Mouse (Mus musculus): ENCODE data around the gene Hrc. TPM values are rescaled to one million over a fixed set of nuclear protein-coding genes. Genes with fewer than 3 reads are reported as not detected.

Gene Hrc
- polyA plus RNA-seq, 1 experiment from 2014 or later: 0.60 TPM

DNA sequence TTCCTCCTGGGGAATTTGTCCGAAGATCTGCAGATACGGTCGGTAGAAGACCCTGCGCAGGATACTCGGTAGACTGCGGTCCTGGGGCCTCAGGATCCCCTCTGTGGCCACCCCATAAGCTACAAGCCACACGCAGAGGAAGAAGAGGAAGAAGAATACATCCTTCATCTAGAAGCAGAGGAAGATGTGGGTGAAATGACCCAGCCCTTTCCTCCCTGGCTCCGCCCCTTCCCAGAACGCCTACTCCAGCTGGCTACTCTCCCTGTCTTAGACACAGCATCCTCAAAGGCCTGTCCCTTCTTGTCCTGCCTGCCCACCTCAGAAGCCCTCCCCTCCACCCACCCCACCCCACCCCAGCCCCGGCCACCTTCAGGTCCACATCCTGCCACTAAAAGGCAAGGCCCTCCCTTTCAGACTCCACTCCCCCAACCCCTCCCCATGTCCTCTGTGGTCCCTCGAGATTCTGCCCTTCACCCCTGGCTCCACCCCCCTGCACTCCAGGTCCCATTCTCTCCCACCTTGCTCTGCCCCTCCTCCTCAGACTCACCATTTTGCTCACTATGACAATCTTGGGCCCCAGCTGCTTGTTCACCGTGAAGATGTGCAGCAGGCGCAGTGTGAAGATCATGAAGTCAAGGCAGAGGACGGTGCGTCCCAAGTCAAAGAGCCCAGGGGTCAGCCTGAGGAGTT, 26.4 kb upstream of the Hrc start:
- 27% methylated on average over 15 of the region's 15 CpGs for WGBS (ENCODE audit: insufficient replicate concordance)
- H3K9ac ChIP-seq (ENCODE audit: low read depth, low read length): no peak overlapping the region
- H3K27me3 ChIP-seq (ENCODE audit: control insufficient read depth, insufficient read depth, low read depth, low read length): no peaks in the 10 kb centered on the region
- H3K4me1 ChIP-seq (ENCODE audit: control insufficient read depth, low read depth, low read length): no peaks in the 10 kb centered on the region; the same call in 1 of the 2 replicates
- H3K4me2 ChIP-seq (ENCODE audit: low read depth, low read length): no peak overlapping the region
- no peak overlapping the region for H3K27ac ChIP-seq (ENCODE audit: low read length)
- no peaks in the 10 kb centered on the region for H3K36me3 ChIP-seq (ENCODE audit: control insufficient read depth, insufficient read depth)
- no peak overlapping the region for H3K4me3 ChIP-seq (ENCODE audit: low read depth, low read length)
- no peaks in the 10 kb centered on the region for H3K9me3 ChIP-seq (replicated peaks; ENCODE audit: control insufficient read depth, low read length)
- no peak for ATAC-seq (ENCODE audit: low read depth)

DNA sequence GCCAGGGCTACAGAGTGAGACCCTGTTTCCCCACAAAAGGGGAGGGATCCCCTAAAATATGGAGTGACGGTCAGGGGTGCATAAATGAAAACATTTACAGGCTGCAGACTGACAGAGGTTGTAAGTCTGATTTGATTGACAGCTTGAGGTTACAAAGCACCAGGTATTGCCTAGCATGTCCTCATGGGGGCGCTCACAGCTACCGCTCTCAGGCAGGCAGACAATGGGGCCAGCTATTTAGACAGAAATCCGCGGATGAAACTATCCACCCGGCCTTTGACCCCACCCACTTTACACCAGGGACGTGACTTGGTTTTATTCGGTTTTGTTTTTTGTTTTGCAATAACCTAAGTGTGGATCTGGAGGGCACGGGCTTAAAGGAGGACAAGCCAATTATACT, 25.6 kb upstream of the Hrc start:
- no peak overlapping the region for H3K27ac ChIP-seq (ENCODE audit: low read length)
- no peak overlapping the region for H3K4me3 ChIP-seq (ENCODE audit: low read depth, low read length)
- no peaks in the 10 kb centered on the region; the same call in 1 of the 2 replicates for H3K4me1 ChIP-seq (ENCODE audit: control insufficient read depth, low read depth, low read length)
- no peaks in the 10 kb centered on the region for H3K27me3 ChIP-seq (ENCODE audit: control insufficient read depth, insufficient read depth, low read depth, low read length)
- no peaks in the 10 kb centered on the region for H3K9me3 ChIP-seq (replicated peaks; ENCODE audit: control insufficient read depth, low read length)
- no peak overlapping the region for H3K9ac ChIP-seq (ENCODE audit: low read depth, low read length)
- ATAC-seq (ENCODE audit: low read depth): no peak
- H3K4me2 ChIP-seq (ENCODE audit: low read depth, low read length): no peak overlapping the region
- WGBS (ENCODE audit: insufficient replicate concordance): 9% methylated on average over 9 of the region's 9 CpGs
- no peaks in the 10 kb centered on the region for H3K36me3 ChIP-seq (ENCODE audit: control insufficient read depth, insufficient read depth)

DNA sequence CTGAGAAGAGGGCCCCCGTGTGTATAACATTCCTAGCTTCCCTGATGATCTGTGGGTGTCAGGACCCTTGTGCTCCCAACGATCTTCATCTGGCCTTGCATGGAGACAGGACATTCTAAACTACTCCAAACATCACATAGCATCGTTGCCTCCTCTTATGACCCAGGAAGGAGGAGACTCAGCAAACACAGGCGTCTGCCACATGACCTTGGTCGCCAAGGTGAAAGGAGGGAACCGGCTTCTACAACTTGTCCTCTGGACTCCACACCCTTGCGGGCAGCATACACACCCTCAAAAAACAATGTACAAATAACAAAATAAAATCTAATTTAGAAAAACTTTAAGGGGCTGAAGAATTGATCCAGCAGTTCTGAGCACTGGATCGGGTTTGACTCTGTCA, 23.1 kb upstream of the Hrc start:
- Histone ChIP-seq H3K4me2 (ENCODE audit: low read depth, low read length) (no peak overlapping the region), H3K36me3 (ENCODE audit: control insufficient read depth, insufficient read depth) (no peaks in the 10 kb centered on the region), H3K9ac (ENCODE audit: low read depth, low read length) (no peak overlapping the region), H3K9me3 (replicated peaks; ENCODE audit: control insufficient read depth, low read length) (no peaks in the 10 kb centered on the region), H3K4me3 (ENCODE audit: low read depth, low read length) (no peak overlapping the region), H3K27me3 (ENCODE audit: control insufficient read depth, insufficient read depth, low read depth, low read length) (no peaks in the 10 kb centered on the region), H3K4me1 (ENCODE audit: control insufficient read depth, low read depth, low read length) (no peaks in the 10 kb centered on the region), H3K27ac (ENCODE audit: low read length) (no peak overlapping the region)
- no peak for ATAC-seq (ENCODE audit: low read depth)
- 48% methylated on average over 8 of the region's 8 CpGs for WGBS (ENCODE audit: insufficient replicate concordance)

DNA sequence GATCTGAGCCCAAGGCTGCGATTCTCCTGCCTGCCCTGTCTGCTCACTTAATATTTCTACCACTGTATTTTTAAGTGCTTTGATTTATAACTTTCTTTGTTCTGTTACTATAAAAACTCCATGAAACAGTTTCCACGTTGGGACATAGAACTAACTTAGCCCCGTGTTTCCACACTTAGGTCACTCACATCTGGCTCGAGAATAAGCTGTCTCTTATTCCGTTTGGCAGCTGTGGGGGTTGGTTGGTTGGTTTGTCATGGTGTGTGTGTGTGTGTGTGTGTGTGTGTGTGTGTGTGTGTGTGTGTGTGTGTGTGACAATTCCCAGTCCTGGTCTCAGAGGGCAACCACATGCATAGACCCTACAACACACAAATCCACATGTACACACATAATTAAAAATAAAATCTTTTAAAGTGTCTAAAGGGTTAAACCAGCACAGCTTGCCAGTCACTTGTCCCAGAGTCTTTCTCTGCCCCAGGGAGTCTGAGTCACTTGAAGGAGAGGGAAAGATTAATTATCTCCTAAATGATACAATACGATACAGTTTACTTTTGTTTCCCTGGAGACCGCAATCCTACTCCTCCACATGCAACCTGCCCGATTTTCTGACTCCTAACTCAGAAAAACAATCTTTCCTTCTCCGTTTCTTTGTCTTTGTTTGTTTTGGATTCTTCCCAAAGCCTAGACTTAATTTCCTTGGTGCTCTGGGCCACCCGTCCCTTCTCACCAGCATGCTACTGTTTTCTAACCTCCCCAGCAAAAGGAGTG, 22.2 kb upstream of the Hrc start:
- Histone ChIP-seq H3K27ac (ENCODE audit: low read length) (no peak overlapping the region), H3K9ac (ENCODE audit: low read depth, low read length) (no peak overlapping the region), H3K4me1 (ENCODE audit: control insufficient read depth, low read depth, low read length) (no peaks in the 10 kb centered on the region), H3K4me3 (ENCODE audit: low read depth, low read length) (no peak overlapping the region), H3K27me3 (ENCODE audit: control insufficient read depth, insufficient read depth, low read depth, low read length) (no peaks in the 10 kb centered on the region), H3K4me2 (ENCODE audit: low read depth, low read length) (no peak overlapping the region), H3K36me3 (ENCODE audit: control insufficient read depth, insufficient read depth) (no peaks in the 10 kb centered on the region), H3K9me3 (replicated peaks; ENCODE audit: control insufficient read depth, low read length) (no peaks in the 10 kb centered on the region)
- ATAC-seq (ENCODE audit: low read depth): no peak
- 47% methylated on average over 10 of the region's 10 CpGs for WGBS (ENCODE audit: insufficient replicate concordance)

DNA sequence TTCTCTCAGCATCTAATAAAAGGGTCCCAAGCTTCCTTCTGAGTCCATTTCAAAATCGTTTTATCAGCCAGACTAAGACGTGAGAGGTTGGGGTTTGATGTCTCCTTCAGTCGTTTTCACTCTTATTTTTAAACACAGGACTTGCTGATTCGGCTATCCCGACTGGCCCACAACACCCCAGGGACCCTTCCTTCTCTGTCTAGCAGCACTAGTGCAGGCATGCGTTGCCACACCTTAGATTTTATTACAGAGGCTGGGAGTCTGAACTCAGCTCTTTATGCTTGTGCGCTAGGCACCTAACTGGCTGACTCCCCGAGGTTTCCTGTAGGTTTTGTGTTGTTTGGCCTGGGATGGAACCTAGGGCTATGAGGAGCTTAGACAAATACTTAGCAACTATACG, 21.6 kb upstream of the Hrc start:
- H3K9ac ChIP-seq (ENCODE audit: low read depth, low read length): no peak overlapping the region
- H3K4me2 ChIP-seq (ENCODE audit: low read depth, low read length): no peak overlapping the region
- no peak overlapping the region for H3K4me3 ChIP-seq (ENCODE audit: low read depth, low read length)
- no peaks in the 10 kb centered on the region for H3K27me3 ChIP-seq (ENCODE audit: control insufficient read depth, insufficient read depth, low read depth, low read length)
- no peaks in the 10 kb centered on the region for H3K9me3 ChIP-seq (replicated peaks; ENCODE audit: control insufficient read depth, low read length)
- 43% methylated on average over 9 of the region's 9 CpGs for WGBS (ENCODE audit: insufficient replicate concordance)
- no peak for ATAC-seq (ENCODE audit: low read depth)
- no peaks in the 10 kb centered on the region for H3K36me3 ChIP-seq (ENCODE audit: control insufficient read depth, insufficient read depth)
- H3K27ac ChIP-seq (ENCODE audit: low read length): no peak overlapping the region
- H3K4me1 ChIP-seq (ENCODE audit: control insufficient read depth, low read depth, low read length): no peaks in the 10 kb centered on the region

DNA sequence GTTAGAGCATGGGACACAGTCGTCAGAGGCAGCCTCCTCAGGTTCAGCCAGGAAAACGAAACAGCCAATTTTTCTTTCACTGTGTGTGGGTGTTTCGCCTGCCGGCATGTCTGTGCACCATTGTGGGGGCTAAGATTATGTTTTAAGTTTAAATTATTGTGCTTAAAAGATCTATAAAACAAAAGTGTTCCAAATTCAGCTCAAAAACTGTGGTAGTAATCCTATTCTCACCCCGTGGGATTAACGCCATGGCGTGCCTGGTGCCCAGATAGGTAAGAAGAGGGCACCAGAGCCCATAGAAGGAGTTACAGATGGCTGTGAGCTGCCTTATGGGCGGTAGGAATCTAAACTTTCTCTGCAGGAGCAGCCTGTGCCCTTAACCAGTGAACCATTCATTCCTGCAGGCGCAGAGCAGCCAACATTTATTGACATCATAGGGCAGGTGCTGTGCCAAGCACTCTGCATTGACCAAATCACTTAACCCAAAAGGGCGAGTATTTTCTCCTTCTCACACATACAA, 19.8 kb upstream of the Hrc start:
- Histone ChIP-seq H3K4me2 (ENCODE audit: low read depth, low read length) (no peak overlapping the region), H3K27ac (ENCODE audit: low read length) (no peak overlapping the region), H3K4me1 (ENCODE audit: control insufficient read depth, low read depth, low read length) (no peaks in the 10 kb centered on the region), H3K36me3 (ENCODE audit: control insufficient read depth, insufficient read depth) (no peaks in the 10 kb centered on the region), H3K9me3 (replicated peaks; ENCODE audit: control insufficient read depth, low read length) (no peaks in the 10 kb centered on the region), H3K27me3 (ENCODE audit: control insufficient read depth, insufficient read depth, low read depth, low read length) (no peaks in the 10 kb centered on the region), H3K4me3 (ENCODE audit: low read depth, low read length) (no peak overlapping the region), H3K9ac (ENCODE audit: low read depth, low read length) (no peak overlapping the region)
- ATAC-seq (ENCODE audit: low read depth): no peak
- 68% methylated on average over 10 of the region's 10 CpGs for WGBS (ENCODE audit: insufficient replicate concordance)

DNA sequence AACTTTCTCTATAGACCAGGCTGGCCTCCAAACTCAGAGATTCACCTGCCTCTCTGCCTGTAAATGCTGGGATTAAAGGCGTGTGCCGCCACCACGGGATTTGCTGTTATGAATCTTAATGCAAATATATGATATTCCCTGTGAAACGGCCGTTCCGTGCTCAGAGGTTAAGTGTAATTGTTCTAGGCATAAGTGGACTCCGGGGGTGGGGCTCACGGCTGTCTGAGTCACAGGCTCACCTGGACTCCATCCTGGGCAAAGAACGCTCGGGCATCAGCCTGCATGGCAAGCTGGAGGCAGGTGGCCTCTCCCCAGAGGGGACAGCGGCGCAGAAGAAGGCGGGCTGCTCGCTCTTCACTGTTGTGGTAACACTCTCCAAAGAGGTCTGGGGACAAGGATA, 18.6 kb upstream of the Hrc start:
- H3K4me3 ChIP-seq (ENCODE audit: low read depth, low read length): no peak overlapping the region
- H3K4me2 ChIP-seq (ENCODE audit: low read depth, low read length): no peak overlapping the region
- H3K27me3 ChIP-seq (ENCODE audit: control insufficient read depth, insufficient read depth, low read depth, low read length): no peaks in the 10 kb centered on the region
- no peak overlapping the region for H3K27ac ChIP-seq (ENCODE audit: low read length)
- H3K9me3 ChIP-seq (replicated peaks; ENCODE audit: control insufficient read depth, low read length): no peaks in the 10 kb centered on the region
- whole genome bisulfite sequencing (ENCODE audit: insufficient replicate concordance): 78% methylated on average over 14 of the region's 14 CpGs
- H3K4me1 ChIP-seq (ENCODE audit: control insufficient read depth, low read depth, low read length): no peaks in the 10 kb centered on the region
- H3K36me3 ChIP-seq (ENCODE audit: control insufficient read depth, insufficient read depth): no peaks in the 10 kb centered on the region
- ATAC-seq (ENCODE audit: low read depth): no peak
- no peak overlapping the region for H3K9ac ChIP-seq (ENCODE audit: low read depth, low read length)

DNA sequence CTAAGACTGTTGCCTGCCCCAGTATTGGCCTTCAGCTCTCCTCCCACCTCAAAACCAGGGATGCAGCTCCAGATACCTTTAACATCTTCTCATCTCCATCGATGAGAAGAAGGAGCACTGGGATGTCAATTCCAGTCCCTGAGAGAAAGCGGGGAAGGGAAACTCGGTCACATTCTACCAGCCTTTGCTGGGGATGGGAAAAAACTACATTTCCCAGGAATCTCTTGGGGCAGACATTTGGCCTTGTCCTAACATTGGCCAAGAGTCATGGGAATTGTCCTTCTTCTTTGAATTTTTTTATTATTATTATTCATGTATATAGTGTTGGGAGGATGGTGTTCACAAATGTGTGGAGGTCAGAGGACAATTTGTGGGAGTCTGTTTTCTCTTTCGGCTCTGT, 12.8 kb upstream of the Hrc start:
- no peak overlapping the region for H3K9ac ChIP-seq (ENCODE audit: low read depth, low read length)
- H3K27ac ChIP-seq (ENCODE audit: low read length): no peak overlapping the region
- H3K27me3 ChIP-seq (ENCODE audit: control insufficient read depth, insufficient read depth, low read depth, low read length): no peaks in the 10 kb centered on the region
- no peak for ATAC-seq (ENCODE audit: low read depth)
- no peaks in the 10 kb centered on the region for H3K4me1 ChIP-seq (ENCODE audit: control insufficient read depth, low read depth, low read length)
- WGBS (ENCODE audit: insufficient replicate concordance): 81% methylated on average over 4 of the region's 4 CpGs
- no peaks in the 10 kb centered on the region; the same call in 1 of the 2 replicates for H3K9me3 ChIP-seq (replicated peaks; ENCODE audit: control insufficient read depth, low read length)
- H3K4me2 ChIP-seq (ENCODE audit: low read depth, low read length): no peak overlapping the region
- H3K4me3 ChIP-seq (ENCODE audit: low read depth, low read length): no peak overlapping the region
- H3K36me3 ChIP-seq (ENCODE audit: control insufficient read depth, insufficient read depth): no peaks in the 10 kb centered on the region

DNA sequence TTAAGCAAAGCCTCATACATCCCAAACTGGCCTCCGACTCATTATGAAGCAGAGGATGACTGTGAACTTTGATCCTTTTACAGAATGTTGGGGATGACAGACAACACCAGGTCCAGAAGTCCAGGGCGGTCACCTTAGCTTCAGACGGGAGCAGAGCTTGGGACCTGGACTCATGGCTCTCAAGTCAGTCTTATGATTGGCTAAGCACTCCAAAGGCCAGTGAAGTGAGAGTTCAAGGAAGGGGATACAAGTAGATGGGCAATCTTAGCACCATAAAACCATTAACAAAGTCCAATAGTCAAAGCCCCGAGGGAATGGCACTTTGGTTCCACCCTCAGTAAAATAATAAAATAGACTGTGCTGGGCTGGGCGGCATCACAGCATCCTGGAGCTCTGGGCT, 12.0 kb upstream of the Hrc start:
- Histone ChIP-seq H3K4me1 (ENCODE audit: control insufficient read depth, low read depth, low read length) (no peaks in the 10 kb centered on the region), H3K9ac (ENCODE audit: low read depth, low read length) (no peak overlapping the region), H3K27ac (ENCODE audit: low read length) (no peak overlapping the region), H3K9me3 (replicated peaks; ENCODE audit: control insufficient read depth, low read length) (no peaks in the 10 kb centered on the region; the same call in 1 of the 2 replicates), H3K36me3 (ENCODE audit: control insufficient read depth, insufficient read depth) (no peaks in the 10 kb centered on the region), H3K4me3 (ENCODE audit: low read depth, low read length) (no peak overlapping the region), H3K4me2 (ENCODE audit: low read depth, low read length) (no peak overlapping the region), H3K27me3 (ENCODE audit: control insufficient read depth, insufficient read depth, low read depth, low read length) (no peaks in the 10 kb centered on the region)
- ATAC-seq (ENCODE audit: low read depth): no peak
- 67% methylated on average over 5 of the region's 5 CpGs for WGBS (ENCODE audit: insufficient replicate concordance)
